10 mouse cellular contexts compared by ENCODE assay signal in genomic region chr8:123789970-123790369, GRCm38 (mm10). TPM values are rescaled to one million over a fixed set of nuclear protein-coding genes. Genes with fewer than 3 reads are reported as not detected.
DNase-seq lines count a peak whose midpoint lies in the region; ATAC-seq and TF ChIP-seq lines count a peak whose summit lies in the region.
"Had no signal": no experiment of that assay in that cellular context is flagged by ENCODE, and none has a peak within 500 bp of the region (broad histone marks: within the 10 kb centered on the region; RNA-seq: fewer than 3 reads in every experiment).

No protein-coding gene starts in this region.

- H3K4me3 ChIP-seq in neural tube, embryonic 15.5 days (replicated peaks), result no peak overlapping the region
- H3K4me3 ChIP-seq in kidney, adult 2 months (ENCODE audit: insufficient read depth, low read depth, low read length), result no peak overlapping the region
- H3K4me3 ChIP-seq in limb, embryonic 11.5 days (ENCODE audit: low read depth, low read length), result no peak overlapping the region
- no peak overlapping the region for H3K4me3 ChIP-seq in neural tube, embryonic 12.5 days
- H3K4me3 ChIP-seq: embryonic facial prominence, embryonic 13.5 days; stomach, embryonic 15.5 days had no signal

- no peaks in the 10 kb centered on the region for H3K9me3 ChIP-seq in neural tube, embryonic 15.5 days (replicated peaks)
- no peaks in the 10 kb centered on the region for H3K9me3 ChIP-seq in limb, embryonic 11.5 days (ENCODE audit: control insufficient read depth, low read length)
- H3K9me3 ChIP-seq in neural tube, embryonic 12.5 days, result no peaks in the 10 kb centered on the region
- H3K9me3 ChIP-seq: embryonic facial prominence, embryonic 13.5 days; stomach, embryonic 15.5 days had no signal

- H3K36me3 ChIP-seq in neural tube, embryonic 15.5 days, result no peaks in the 10 kb centered on the region
- H3K36me3 ChIP-seq in kidney, adult 2 months (ENCODE audit: control insufficient read depth, insufficient read depth, low read length), result no peaks in the 10 kb centered on the region
- H3K36me3 ChIP-seq in limb, embryonic 11.5 days (ENCODE audit: control insufficient read depth, insufficient read depth, low read length), result no peaks in the 10 kb centered on the region
- no peaks in the 10 kb centered on the region for H3K36me3 ChIP-seq in neural tube, embryonic 12.5 days
- H3K36me3 ChIP-seq: embryonic facial prominence, embryonic 13.5 days; stomach, embryonic 15.5 days had no signal

- H3K27ac ChIP-seq in neural tube, embryonic 15.5 days (replicated peaks), result no peak overlapping the region
- no peak overlapping the region for H3K27ac ChIP-seq in kidney, adult 2 months (ENCODE audit: insufficient read depth, low read depth, low read length)
- no peak overlapping the region for H3K27ac ChIP-seq in limb, embryonic 11.5 days (replicated peaks; ENCODE audit: low read depth, low read length)
- no peak overlapping the region for H3K27ac ChIP-seq in neural tube, embryonic 12.5 days
- H3K27ac ChIP-seq: embryonic facial prominence, embryonic 13.5 days; stomach, embryonic 15.5 days had no signal

- 0% methylated on average over 4 of the region's 4 CpGs for WGBS in neural tube, embryonic 15.5 days
- 2% methylated on average over 4 of the region's 4 CpGs for WGBS in kidney, adult 2 months
- 5% methylated on average over 4 of the region's 4 CpGs for WGBS in limb, embryonic 11.5 days
- WGBS in neural tube, embryonic 12.5 days, result 2% methylated on average over 4 of the region's 4 CpGs

- H3K4me2 ChIP-seq in neural tube, embryonic 15.5 days, result no peak overlapping the region
- H3K4me2 ChIP-seq in limb, embryonic 11.5 days (ENCODE audit: low read depth, severe bottlenecking), result no peak overlapping the region
- H3K4me2 ChIP-seq in neural tube, embryonic 12.5 days (replicated peaks), result no peak overlapping the region
- H3K4me2 ChIP-seq: embryonic facial prominence, embryonic 13.5 days; stomach, embryonic 15.5 days had no signal

- peaks cover 24% of the 10 kb centered on the region for H3K4me1 ChIP-seq in neural tube, embryonic 15.5 days
- H3K4me1 ChIP-seq in kidney, adult 2 months (ENCODE audit: control insufficient read depth, insufficient read depth, low read length), result no peaks in the 10 kb centered on the region
- no peaks in the 10 kb centered on the region for H3K4me1 ChIP-seq in limb, embryonic 11.5 days (ENCODE audit: control insufficient read depth, insufficient read depth, low read length)
- peaks cover 18% of the 10 kb centered on the region for H3K4me1 ChIP-seq in neural tube, embryonic 12.5 days

- TF ChIP-seq CTCF in kidney, adult 2 months (conservative IDR thresholded peaks at IDR 0.05; ENCODE audit: insufficient read depth, insufficient read length, low read depth, low read length), result peak; percentile 94

- no peak for ATAC-seq in neural tube, embryonic 15.5 days (ENCODE audit: low FRiP score)
- no peak for ATAC-seq in limb, embryonic 11.5 days (ENCODE audit: insufficient number of reproducible peaks, low FRiP score, low TSS enrichment, low read depth)
- 0 out of 2 replicates have a peak, but pooled peaks have one; percentile 19 for ATAC-seq in neural tube, embryonic 12.5 days (ENCODE audit: low FRiP score, low read depth)

- H3K9ac ChIP-seq in neural tube, embryonic 15.5 days (replicated peaks), result no peak overlapping the region
- no peak overlapping the region for H3K9ac ChIP-seq in limb, embryonic 11.5 days (ENCODE audit: low read length)
- H3K9ac ChIP-seq in neural tube, embryonic 12.5 days, result no peak overlapping the region
- H3K9ac ChIP-seq: embryonic facial prominence, embryonic 13.5 days; stomach, embryonic 15.5 days had no signal

- peak; percentile 96 for DNase-seq in neural tube, embryonic 10.5 days (ENCODE audit: extremely low spot score, low spot score)
- DNase-seq in cerebellum, adult 9-11 months, result peak; percentile 90
- DNase-seq in frontal cortex, postnatal 25 days (ENCODE audit: low spot score in 2 of 2), result peak; percentile 86 to 89
- DNase-seq in kidney, adult 2 months, result peak; percentile 89
- DNase-seq in limb, embryonic 11.5 days (ENCODE audit: low spot score), result peak; percentile 97
- peak; percentile 96 for DNase-seq in testis, postnatal 10 days (ENCODE audit: low spot score)

- H3K27me3 ChIP-seq in neural tube, embryonic 15.5 days (replicated peaks), result peaks cover 4% of the 10 kb centered on the region; the same call in 1 of the 2 replicates
- H3K27me3 ChIP-seq in kidney, adult 2 months (replicated peaks; ENCODE audit: control insufficient read depth, insufficient read depth, low read length), result no peaks in the 10 kb centered on the region
- no peaks in the 10 kb centered on the region for H3K27me3 ChIP-seq in limb, embryonic 11.5 days (ENCODE audit: control insufficient read depth, insufficient read depth, low read length)
- no peaks in the 10 kb centered on the region for H3K27me3 ChIP-seq in neural tube, embryonic 12.5 days (replicated peaks)
- H3K27me3 ChIP-seq: embryonic facial prominence, embryonic 13.5 days; stomach, embryonic 15.5 days had no signal

- no peak for TF ChIP-seq POLR2A in kidney, adult 2 months (IDR thresholded peaks at IDR 0.05; ENCODE audit: low read depth, low read length)

RNA-seq across cellular contexts. Expression of gene Rab4a, which starts 15.8 kb away (rescaled TPM):
- 78.2 and 87.0 TPM in 2 replicates for polyA plus RNA-seq in neural tube, embryonic 15.5 days (2015; fragmentation: Nextera tagmentation; extraction: Ambion mirVana)
- 38.8 and 42.7 TPM in 2 replicates for polyA plus RNA-seq in kidney, adult 2 months (2012; rRNA removed)
- polyA plus RNA-seq in limb, embryonic 11.5 days (2014; fragmentation: Nextera tagmentation; extraction: Ambion mirVana), result 54.6 and 54.8 TPM in 2 replicates
- polyA plus RNA-seq in neural tube, embryonic 12.5 days (2016; fragmentation: Nextera tagmentation; extraction: Ambion mirVana), result 73.0 and 74.2 TPM in 2 replicates
